Mouse (Mus musculus) heart, embryonic 16.5 days (tissue): Measurements from ENCODE around the gene Ptprm. TPM values are rescaled to one million over a fixed set of nuclear protein-coding genes. Genes with fewer than 3 reads are reported as not detected.

ENCODE experiments used
- ATAC-seq: fragments of 200-750 bp; cut with Nextera tagmentation; replicated peaks from 2 replicates; pipeline ENCODE4 v1.8.0; 2017; ENCODE audit warnings: moderate number of reproducible peaks; ENCODE audit not compliant: insufficient read depth, low FRiP score; ENCODE audit errors: extremely low read depth
- H3K27ac ChIP-seq: fragments of 300-500 bp; sonication (generic); 2 replicates; pipeline ENCODE4 v1.5.1; 2014; ENCODE audit warnings: mild to moderate bottlenecking, low read length, control low read depth, moderate library complexity
- H3K27me3 ChIP-seq: fragments of 300-500 bp; sonication (generic); 2 replicates; pipeline ENCODE4 v1.6.1; 2014; ENCODE audit warnings: low read length, mixed read lengths; ENCODE audit not compliant: control insufficient read depth, insufficient read depth
- H3K36me3 ChIP-seq: fragments of 300-500 bp; sonication (generic); 2 replicates; pipeline ENCODE4 v1.6.1; 2014; ENCODE audit not compliant: control insufficient read depth, insufficient read depth
- H3K4me1 ChIP-seq: fragments of 300-500 bp; sonication (generic); 2 replicates; pipeline ENCODE4 v1.6.1; 2014; ENCODE audit warnings: low read length, mixed read lengths; ENCODE audit not compliant: control insufficient read depth, insufficient read depth
- H3K4me2 ChIP-seq: fragments of 300-500 bp; sonication (generic); 2 replicates; pipeline ENCODE4 v1.6.1; 2014; ENCODE audit warnings: low read depth, mild to moderate bottlenecking, control low read depth, low read length
- H3K4me3 ChIP-seq: fragments of 300-500 bp; sonication (generic); 2 replicates; pipeline ENCODE4 v1.5.1; 2014; ENCODE audit warnings: mild to moderate bottlenecking, control low read depth, low read length
- H3K9ac ChIP-seq: fragments of 300-500 bp; sonication (generic); 2 replicates; pipeline ENCODE4 v1.6.1; 2014; ENCODE audit warnings: low read length, control low read depth
- H3K9me3 ChIP-seq: fragments of 300-500 bp; sonication (generic); replicated peaks from 2 replicates; pipeline ENCODE4 v1.6.1; 2016; ENCODE audit warnings: low read length; ENCODE audit not compliant: control insufficient read depth
- WGBS: fragments of 180-500 bp; shearing (Covaris S2); extraction: QIAGEN DNeasy Blood & Tissue Kit; methylation state at CpG from one replicate; pipeline ENCODE4 v1.1.7; 2014; 5-methylcytosine and 5-hydroxymethylcytosine counted together
- polyA plus RNA-seq: library from polyadenylated mRNA; unstranded; fragments of >200 nt; fragmentation: Nextera tagmentation; extraction: Ambion mirVana; gene quantifications from 2 replicates; pipeline ENCODE4 v1.2.1, GENCODE M21; 2015

Ptprm gene
- polyA plus RNA-seq, 1 experiment from 2014 or later, result 12.8 TPM

- Histone ChIP-seq H3K27me3 (no peaks in the 10 kb centered on the region), H3K27ac (no peak overlapping the region), H3K4me3 (no peak overlapping the region), H3K4me2 (no peak overlapping the region), H3K4me1 (no peaks in the 10 kb centered on the region), H3K36me3 (no peaks in the 10 kb centered on the region), H3K9me3 (no peaks in the 10 kb centered on the region), H3K9ac (no peak overlapping the region)
- ATAC-seq, result no peak
- 72% methylated on average over 3 of the region's 3 CpGs for WGBS
Measured at GRCm38 (mm10) chr17:67334310-67334709, 19.9 kb downstream of the Ptprm start.

- Histone ChIP-seq H3K4me1 (peaks cover 6% of the 10 kb centered on the region), H3K9ac (no peak overlapping the region), H3K4me2 (no peak overlapping the region), H3K4me3 (no peak overlapping the region), H3K27me3 (no peaks in the 10 kb centered on the region), H3K27ac (no peak overlapping the region), H3K36me3 (no peaks in the 10 kb centered on the region), H3K9me3 (no peaks in the 10 kb centered on the region)
- WGBS, result 60% methylated on average over 4 of the region's 4 CpGs
- ATAC-seq, result no peak
Measured at GRCm38 (mm10) chr17:67329435-67329834, 24.8 kb downstream of the Ptprm start.

DNA sequence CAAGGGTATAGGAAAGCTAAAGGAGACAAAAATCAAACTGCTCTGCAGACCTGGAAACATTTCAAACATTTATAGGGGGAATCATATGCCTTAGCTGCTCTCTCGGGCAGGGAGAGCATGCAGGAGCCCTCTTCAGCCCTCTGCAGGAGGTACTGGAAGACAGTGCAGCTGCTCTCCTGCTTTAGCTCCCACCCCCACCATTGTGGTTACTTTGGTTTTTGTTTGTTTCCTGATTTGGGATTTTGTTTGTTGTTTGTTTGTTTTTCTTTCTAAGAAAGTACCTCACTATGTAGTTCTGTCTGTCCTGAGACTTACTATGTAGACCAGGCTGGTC lies 29.8 kb downstream of the Ptprm start:
- H3K4me2 ChIP-seq, result no peak overlapping the region
- no peak overlapping the region for H3K27ac ChIP-seq
- no peaks in the 10 kb centered on the region for H3K36me3 ChIP-seq
- peaks cover 6% of the 10 kb centered on the region for H3K4me1 ChIP-seq
- H3K9me3 ChIP-seq, result no peaks in the 10 kb centered on the region
- ATAC-seq, result no peak
- H3K27me3 ChIP-seq, result no peaks in the 10 kb centered on the region
- no peak overlapping the region for H3K9ac ChIP-seq
- no peak overlapping the region for H3K4me3 ChIP-seq
- WGBS, result 53% methylated on average over 1 of the region's 1 CpGs

GRCm38 (mm10) chr17:67323777-67324498 lies 30.3 kb downstream of the Ptprm start:
- Histone ChIP-seq H3K4me2 (no peak overlapping the region), H3K9me3 (no peaks in the 10 kb centered on the region), H3K9ac (no peak overlapping the region), H3K4me3 (no peak overlapping the region), H3K27me3 (no peaks in the 10 kb centered on the region), H3K36me3 (no peaks in the 10 kb centered on the region), H3K4me1 (peaks cover 6% of the 10 kb centered on the region), H3K27ac (no peak overlapping the region)
- ATAC-seq, result no peak
- WGBS, result 66% methylated on average over 11 of the region's 11 CpGs

DNA sequence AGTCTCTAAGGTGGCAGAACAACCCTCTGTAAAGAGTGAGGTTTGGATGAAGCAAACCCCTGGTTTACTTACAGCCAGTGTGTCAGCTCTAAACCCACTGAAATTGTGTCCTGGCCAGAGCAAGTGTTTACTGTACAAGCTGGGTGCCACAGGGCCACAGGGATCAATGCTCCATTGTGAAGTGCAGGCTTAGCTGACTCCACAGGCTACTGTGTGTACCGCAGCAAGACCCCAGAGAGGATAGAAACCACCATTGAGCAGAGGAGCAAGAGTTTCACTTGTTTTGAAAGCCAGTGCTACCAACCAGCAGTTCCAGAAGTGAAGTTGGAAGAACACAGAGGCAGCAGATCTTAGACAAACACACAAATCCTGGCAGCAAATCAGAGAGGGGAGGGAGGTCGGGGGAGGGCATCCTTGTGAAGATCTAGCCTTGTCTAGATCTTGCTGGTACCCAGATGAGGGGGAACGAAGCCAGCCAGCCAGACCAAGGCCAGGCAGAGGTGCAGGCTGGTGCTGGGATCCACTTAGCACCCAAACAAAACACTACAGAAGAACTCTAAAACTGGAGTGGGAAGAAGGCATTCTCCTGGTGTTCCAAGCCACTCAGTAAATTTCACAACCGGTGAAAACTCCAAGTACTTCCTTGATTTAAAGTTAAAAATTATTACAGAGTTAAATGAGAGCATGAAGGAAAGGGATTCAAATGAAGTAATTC lies 39.6 kb downstream of the Ptprm start:
- no peak overlapping the region for H3K4me2 ChIP-seq
- no peak overlapping the region for H3K4me3 ChIP-seq
- no peak overlapping the region for H3K9ac ChIP-seq
- ATAC-seq, result no peak
- H3K36me3 ChIP-seq, result no peaks in the 10 kb centered on the region
- no peak overlapping the region for H3K27ac ChIP-seq
- no peaks in the 10 kb centered on the region for H3K27me3 ChIP-seq
- H3K4me1 ChIP-seq, result peaks cover 13% of the 10 kb centered on the region
- WGBS, result 66% methylated on average over 4 of the region's 4 CpGs
- H3K9me3 ChIP-seq, result no peaks in the 10 kb centered on the region

DNA sequence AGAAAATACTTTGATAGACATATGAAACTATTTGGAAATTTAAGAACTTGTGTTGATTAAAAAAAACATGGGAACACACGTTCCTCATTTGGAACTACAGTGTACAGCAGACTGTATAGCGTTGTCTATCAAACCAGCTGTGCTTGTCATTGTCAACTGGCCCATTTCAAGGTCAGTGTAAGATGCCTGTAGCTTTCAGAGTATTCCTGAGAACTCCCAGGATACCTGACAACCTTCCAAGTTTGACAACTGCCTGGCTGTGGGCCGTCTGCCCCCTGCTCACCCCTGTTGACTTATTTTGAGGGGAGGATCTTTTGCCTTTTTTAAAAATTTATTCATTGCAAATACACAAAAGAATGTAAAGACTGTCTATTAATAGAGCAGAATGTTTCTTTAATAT lies 45.8 kb downstream of the Ptprm start:
- Histone ChIP-seq H3K4me3 (no peak overlapping the region), H3K4me2 (no peak overlapping the region), H3K36me3 (no peaks in the 10 kb centered on the region), H3K27me3 (no peaks in the 10 kb centered on the region), H3K9me3 (no peaks in the 10 kb centered on the region; the same call in 1 of the 2 replicates), H3K27ac (peak overlapping the region; percentile 73), H3K9ac (no peak overlapping the region), H3K4me1 (peaks cover 30% of the 10 kb centered on the region)
- no peak for ATAC-seq
- 50% methylated on average over 3 of the region's 3 CpGs for WGBS

GRCm38 (mm10) chr17:67306066-67306845 lies 48.0 kb downstream of the Ptprm start:
- 81% methylated on average over 10 of the region's 10 CpGs for WGBS
- no peak overlapping the region for H3K27ac ChIP-seq
- H3K4me3 ChIP-seq, result no peak overlapping the region
- no peak overlapping the region for H3K9ac ChIP-seq
- H3K4me2 ChIP-seq, result no peak overlapping the region
- no peaks in the 10 kb centered on the region for H3K27me3 ChIP-seq
- no peak for ATAC-seq
- peaks cover 28% of the 10 kb centered on the region for H3K4me1 ChIP-seq
- H3K9me3 ChIP-seq, result no peaks in the 10 kb centered on the region; the same call in 1 of the 2 replicates
- no peaks in the 10 kb centered on the region for H3K36me3 ChIP-seq

DNA sequence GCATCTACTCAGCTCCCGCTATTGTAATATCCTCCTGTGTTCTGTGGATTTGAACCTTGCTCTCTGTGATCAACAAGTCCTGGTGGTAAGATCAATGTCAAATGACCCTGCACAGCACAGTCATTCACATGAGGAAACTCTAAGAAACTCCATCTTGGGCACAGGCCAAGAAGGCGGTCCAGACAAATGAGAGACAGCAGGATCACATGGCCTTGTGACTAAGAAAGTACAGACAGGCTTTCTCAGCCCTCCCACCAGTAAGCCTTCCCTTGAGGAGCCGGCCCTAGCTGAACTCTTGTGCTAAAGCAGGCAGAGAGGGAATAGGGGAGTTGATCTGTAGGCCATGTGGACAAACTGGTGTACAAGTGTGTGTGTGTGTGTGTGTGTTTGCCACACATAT lies 49.4 kb downstream of the Ptprm start:
- 65% methylated on average over 3 of the region's 3 CpGs for WGBS
- Histone ChIP-seq H3K4me2 (no peak overlapping the region), H3K27ac (no peak overlapping the region), H3K9me3 (no peaks in the 10 kb centered on the region; the same call in 1 of the 2 replicates), H3K4me3 (no peak overlapping the region), H3K36me3 (no peaks in the 10 kb centered on the region), H3K27me3 (no peaks in the 10 kb centered on the region), H3K4me1 (peaks cover 21% of the 10 kb centered on the region), H3K9ac (no peak overlapping the region)
- ATAC-seq, result peak; percentile 19; the same call in 1 of the 2 replicates
